ENCODE assay signal across 9 mouse cellular contexts in the genomic region with DNA sequence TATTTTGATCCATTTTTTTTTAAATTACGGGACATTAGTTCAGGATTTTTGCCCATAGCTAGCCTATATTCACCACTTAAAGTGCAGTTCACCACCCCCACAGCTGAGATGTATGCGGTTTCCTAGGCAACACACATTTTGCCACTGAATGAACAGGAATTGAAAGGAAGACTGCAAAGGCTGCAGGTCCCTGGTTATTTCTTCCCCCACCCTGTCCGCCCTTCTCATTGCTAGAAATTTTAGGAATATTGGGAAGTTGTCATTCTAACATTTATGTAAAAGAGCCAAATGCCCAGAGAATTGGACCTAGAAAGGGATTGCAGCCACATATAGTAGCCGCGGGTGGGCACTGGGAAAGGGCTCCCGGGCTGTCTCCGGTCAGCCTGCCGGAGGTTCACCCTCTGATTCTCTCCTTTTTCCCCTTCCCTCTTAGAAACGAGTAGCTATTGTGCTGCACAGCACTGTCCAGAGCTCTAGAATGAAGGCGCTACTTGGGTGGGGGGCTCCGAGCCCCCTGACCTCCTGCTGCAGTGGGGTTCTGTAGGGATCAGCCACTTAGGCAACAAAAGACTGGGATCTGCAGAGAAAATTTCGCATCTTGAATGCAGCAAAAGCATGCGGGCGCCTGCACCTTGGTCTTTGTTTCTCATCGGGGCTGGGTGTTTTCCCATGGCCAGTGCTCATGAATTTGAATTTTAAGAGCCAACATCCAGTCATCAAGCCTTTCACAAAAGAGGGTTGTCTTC. TPM values are rescaled to one million over a fixed set of nuclear protein-coding genes. Genes with fewer than 3 reads are reported as not detected.
A peak's percentile ranks its signal among the peaks of the same experiment; 100 is the strongest.
DNase-seq lines count a peak whose midpoint lies in the region; ATAC-seq and TF ChIP-seq lines count a peak whose summit lies in the region.
"Had no signal": no experiment of that assay in that cellular context is flagged by ENCODE, and none has a peak within 500 bp of the region (broad histone marks: within the 10 kb centered on the region; RNA-seq: fewer than 3 reads in every experiment).

No protein-coding gene starts in this region.

- peaks cover 30% of the 10 kb centered on the region for H3K27me3 ChIP-seq in lung, embryonic 14.5 days (ENCODE audit: insufficient read depth, low read length)
- H3K27me3 ChIP-seq in embryonic facial prominence, embryonic 11.5 days (ENCODE audit: control insufficient read depth, insufficient read depth, low read length) = no peaks in the 10 kb centered on the region
- no peaks in the 10 kb centered on the region for H3K27me3 ChIP-seq in hindbrain, embryonic 14.5 days (ENCODE audit: control insufficient read depth, insufficient read depth, low read length)
- H3K27me3 ChIP-seq in neural tube, embryonic 12.5 days (replicated peaks) = no peaks in the 10 kb centered on the region

- no peaks in the 10 kb centered on the region for H3K9me3 ChIP-seq in lung, embryonic 14.5 days (ENCODE audit: low read depth, low read length)
- H3K9me3 ChIP-seq in embryonic facial prominence, embryonic 11.5 days (replicated peaks; ENCODE audit: control insufficient read depth, low read length) = no peaks in the 10 kb centered on the region
- no peaks in the 10 kb centered on the region for H3K9me3 ChIP-seq in hindbrain, embryonic 14.5 days (ENCODE audit: control insufficient read depth, low read length)
- H3K9me3 ChIP-seq in neural tube, embryonic 12.5 days = no peaks in the 10 kb centered on the region
- H3K9me3 ChIP-seq: liver, embryonic 12.5 days had no signal

- TF ChIP-seq CTCF in lung, embryonic 14.5 days (IDR thresholded peaks at IDR 0.05; ENCODE audit: low read depth) = no peak
- TF ChIP-seq CTCF in gastrocnemius, adult 2 months (IDR thresholded peaks at IDR 0.05) = no peak

- intact Hi-C loops in gastrocnemius, adult 2 months (cut with DNase I) = no loop called here

- ATAC-seq in lung, embryonic 14.5 days (ENCODE audit: insufficient read depth) = no peak
- no peak for ATAC-seq in embryonic facial prominence, embryonic 11.5 days (replicated peaks; ENCODE audit: insufficient number of reproducible peaks, low FRiP score, low TSS enrichment, low read depth)
- ATAC-seq in hindbrain, embryonic 14.5 days (ENCODE audit: low FRiP score) = no peak
- ATAC-seq in neural tube, embryonic 12.5 days (ENCODE audit: low FRiP score, low read depth) = no peak
- ATAC-seq: liver, embryonic 12.5 days had no signal

- H3K27ac ChIP-seq in lung, embryonic 14.5 days (ENCODE audit: low read depth) = peak overlapping the region; percentile 54; the same call in 1 of the 2 replicates
- peak overlapping the region; percentile 75 for H3K27ac ChIP-seq in embryonic facial prominence, embryonic 11.5 days (replicated peaks; ENCODE audit: low read depth, low read length)
- peak overlapping the region; percentile 100 for H3K27ac ChIP-seq in hindbrain, embryonic 14.5 days
- peak overlapping the region; percentile 99 for H3K27ac ChIP-seq in neural tube, embryonic 12.5 days
- H3K27ac ChIP-seq in gastrocnemius, adult 2 months = no peak overlapping the region
- H3K27ac ChIP-seq: liver, embryonic 12.5 days had no signal

- H3K4me2 ChIP-seq in lung, embryonic 14.5 days = peak overlapping the region; percentile 55
- peak overlapping the region; percentile 32 for H3K4me2 ChIP-seq in embryonic facial prominence, embryonic 11.5 days (ENCODE audit: low read depth, low read length)
- H3K4me2 ChIP-seq in hindbrain, embryonic 14.5 days (replicated peaks) = peak overlapping the region; percentile 97
- peak overlapping the region; percentile 81 for H3K4me2 ChIP-seq in neural tube, embryonic 12.5 days (replicated peaks)

- peaks cover 4% of the 10 kb centered on the region for H3K4me1 ChIP-seq in lung, embryonic 14.5 days (ENCODE audit: insufficient read depth)
- no peaks in the 10 kb centered on the region for H3K4me1 ChIP-seq in embryonic facial prominence, embryonic 11.5 days (ENCODE audit: control insufficient read depth, insufficient read depth, low read length)
- peaks cover 40% of the 10 kb centered on the region for H3K4me1 ChIP-seq in hindbrain, embryonic 14.5 days (replicated peaks; ENCODE audit: control insufficient read depth, insufficient read depth, low read length)
- H3K4me1 ChIP-seq in neural tube, embryonic 12.5 days = peaks cover 20% of the 10 kb centered on the region; the same call in 1 of the 2 replicates

- H3K4me3 ChIP-seq in lung, embryonic 14.5 days (ENCODE audit: low read depth, low read length) = peak overlapping the region; percentile 10; the same call in 1 of the 2 replicates
- peak overlapping the region; percentile 18 for H3K4me3 ChIP-seq in embryonic facial prominence, embryonic 11.5 days (ENCODE audit: low read depth, low read length)
- H3K4me3 ChIP-seq in hindbrain, embryonic 14.5 days (replicated peaks; ENCODE audit: low read length) = peak overlapping the region; percentile 89
- H3K4me3 ChIP-seq in neural tube, embryonic 12.5 days = peak overlapping the region; percentile 31
- H3K4me3 ChIP-seq in gastrocnemius, adult 2 months = no peak overlapping the region
- H3K4me3 ChIP-seq: liver, embryonic 12.5 days had no signal

- WGBS in lung, embryonic 14.5 days = 13% methylated on average over 15 of the region's 15 CpGs
- WGBS in embryonic facial prominence, embryonic 11.5 days = 8% methylated on average over 15 of the region's 15 CpGs
- 2% methylated on average over 15 of the region's 15 CpGs for WGBS in hindbrain, embryonic 14.5 days
- WGBS in neural tube, embryonic 12.5 days = 2% methylated on average over 15 of the region's 15 CpGs

- peak overlapping the region; percentile 9; the same call in 1 of the 2 replicates for H3K9ac ChIP-seq in lung, embryonic 14.5 days
- peak overlapping the region; percentile 55 for H3K9ac ChIP-seq in embryonic facial prominence, embryonic 11.5 days (replicated peaks; ENCODE audit: low read length)
- peak overlapping the region; percentile 100 for H3K9ac ChIP-seq in hindbrain, embryonic 14.5 days
- H3K9ac ChIP-seq in neural tube, embryonic 12.5 days = peak overlapping the region; percentile 91
- H3K9ac ChIP-seq: liver, embryonic 12.5 days had no signal

- DNase-seq in lung, embryonic 14.5 days = peak; percentile 32
- no peak for DNase-seq in lung, postnatal 10 days
- peak; percentile 68 for DNase-seq in embryonic facial prominence, embryonic 11.5 days (ENCODE audit: low spot score)
- peak; percentile 81 for DNase-seq in hindbrain, embryonic 14.5 days (ENCODE audit: low spot score)
- DNase-seq in testis, postnatal 14 days (ENCODE audit: low spot score) = no peak
- DNase-seq in gastrocnemius, adult 2 months = no peak
- DNase-seq in urinary bladder, postnatal 14 days (ENCODE audit: low spot score) = no peak

- H3K36me3 ChIP-seq in lung, embryonic 14.5 days (ENCODE audit: insufficient read depth) = no peaks in the 10 kb centered on the region
- H3K36me3 ChIP-seq in embryonic facial prominence, embryonic 11.5 days (replicated peaks; ENCODE audit: control insufficient read depth, insufficient read depth, low read depth, low read length) = no peaks in the 10 kb centered on the region
- peaks cover 6% of the 10 kb centered on the region for H3K36me3 ChIP-seq in hindbrain, embryonic 14.5 days (replicated peaks; ENCODE audit: control insufficient read depth, insufficient read depth)
- peaks cover 4% of the 10 kb centered on the region; the same call in 1 of the 2 replicates for H3K36me3 ChIP-seq in neural tube, embryonic 12.5 days
- H3K36me3 ChIP-seq: liver, embryonic 12.5 days had no signal

RNA-seq across cellular contexts. Expression of gene Tubb2b, which starts 3.2 kb away (rescaled TPM):
- polyA plus RNA-seq in lung, embryonic 14.5 days (2014; fragmentation: Nextera tagmentation; extraction: Ambion mirVana) = 13.3 and 15.9 TPM in 2 replicates
- 77.6 and 88.3 TPM in 2 replicates for polyA plus RNA-seq in embryonic facial prominence, embryonic 11.5 days (2014; fragmentation: Nextera tagmentation; extraction: Ambion mirVana)
- 682 and 716 TPM in 2 replicates for polyA plus RNA-seq in hindbrain, embryonic 14.5 days (2014; fragmentation: Nextera tagmentation; extraction: Ambion mirVana)
- polyA plus RNA-seq in neural tube, embryonic 12.5 days (2016; fragmentation: Nextera tagmentation; extraction: Ambion mirVana) = 425 and 501 TPM in 2 replicates
- total RNA-seq in gastrocnemius, adult 2 months (2021) = 1 to 10 TPM; 1.5 to 3.2 TPM

RNA-seq across cellular contexts. Expression of gene Psmg4, which starts 29.3 kb away (rescaled TPM):
- polyA plus RNA-seq in lung, embryonic 14.5 days (2014; fragmentation: Nextera tagmentation; extraction: Ambion mirVana) = 73.7 and 78.0 TPM in 2 replicates
- 101 and 108 TPM in 2 replicates for polyA plus RNA-seq in embryonic facial prominence, embryonic 11.5 days (2014; fragmentation: Nextera tagmentation; extraction: Ambion mirVana)
- polyA plus RNA-seq in hindbrain, embryonic 14.5 days (2014; fragmentation: Nextera tagmentation; extraction: Ambion mirVana) = 73.3 and 87.0 TPM in 2 replicates
- polyA plus RNA-seq in neural tube, embryonic 12.5 days (2016; fragmentation: Nextera tagmentation; extraction: Ambion mirVana) = 96.9 and 101 TPM in 2 replicates
- total RNA-seq in gastrocnemius, adult 2 months (2021) = 10 to 100 TPM; 13.6 to 14.4 TPM

RNA-seq across cellular contexts. Expression of gene Tubb2a, which starts 55.7 kb away (rescaled TPM):
- 164 and 169 TPM in 2 replicates for polyA plus RNA-seq in lung, embryonic 14.5 days (2014; fragmentation: Nextera tagmentation; extraction: Ambion mirVana)
- polyA plus RNA-seq in embryonic facial prominence, embryonic 11.5 days (2014; fragmentation: Nextera tagmentation; extraction: Ambion mirVana) = 115 and 146 TPM in 2 replicates
- polyA plus RNA-seq in hindbrain, embryonic 14.5 days (2014; fragmentation: Nextera tagmentation; extraction: Ambion mirVana) = 2,565 and 2,873 TPM in 2 replicates
- 960 and 968 TPM in 2 replicates for polyA plus RNA-seq in neural tube, embryonic 12.5 days (2016; fragmentation: Nextera tagmentation; extraction: Ambion mirVana)
- 10 to 100 TPM in 1 of 2 experiments, 1 to 10 TPM in 1; 6.7 to 23.3 TPM for total RNA-seq in gastrocnemius, adult 2 months (2021)

Comparison
In these comparisons a context has a peak if more than half of its experiments do, and no peak if none do; other contexts are left out.
1. DNase-seq: peak in lung, embryonic 14.5 days (single experiment), embryonic facial prominence, embryonic 11.5 days (single experiment) and hindbrain, embryonic 14.5 days (single experiment); none in lung, postnatal 10 days (single experiment), testis, postnatal 14 days (single experiment), gastrocnemius, adult 2 months (single experiment) and urinary bladder, postnatal 14 days (single experiment).
2. H3K4me2 ChIP-seq: peak in every context shown above with its lines; median percentile 97 in hindbrain, embryonic 14.5 days; 81 in neural tube, embryonic 12.5 days; 55 in lung, embryonic 14.5 days; 32 in embryonic facial prominence, embryonic 11.5 days.
3. H3K9ac ChIP-seq: peak in every context shown above with its lines; median percentile 100 in hindbrain, embryonic 14.5 days; 91 in neural tube, embryonic 12.5 days; 55 in embryonic facial prominence, embryonic 11.5 days; 9 in lung, embryonic 14.5 days.